Mouse (Mus musculus) lung, adult 18-20 months (tissue): Measurements from ENCODE around the gene 9930111J21Rik2.
"Not testable (repeated sequence)": the region's sequence is repeated elsewhere in the genome, so short reads cannot be mapped to it uniquely, and the experiment has no call there.

Experiments used
- DNase-seq, 2 experiments: peaks; one replicate each; pipeline ENCODE4 v3.0.0; 2022; ENCODE audit warnings: mixed read lengths in 2 of 2

Gene 9930111J21Rik2

GRCm38 (mm10) chr11:49051093-49051891 is at the start of gene 9930111J21Rik2:
9930111J21Rik2 (minus strand) TSS chr11:49051242.
- not testable (repeated sequence) for DNase-seq

- DNase-seq: no peak
Observed at GRCm38 (mm10) chr11:49100409-49100808, 49.4 kb upstream of the 9930111J21Rik2 start.

- no peak for DNase-seq
Observed at GRCm38 (mm10) chr11:49095367-49095766, 44.3 kb upstream of the 9930111J21Rik2 start.

GRCm38 (mm10) chr11:49093861-49094660 is 43.0 kb upstream of the 9930111J21Rik2 start:
- no peak for DNase-seq

GRCm38 (mm10) chr11:49092786-49093185 is 41.7 kb upstream of the 9930111J21Rik2 start:
- DNase-seq: no peak

GRCm38 (mm10) chr11:49092053-49092586 is 41.1 kb upstream of the 9930111J21Rik2 start:
- DNase-seq: no peak

- no peak for DNase-seq
Observed at GRCm38 (mm10) chr11:49091171-49091570, 40.1 kb upstream of the 9930111J21Rik2 start.

- no peak for DNase-seq
Observed at GRCm38 (mm10) chr11:49090551-49090950, 39.5 kb upstream of the 9930111J21Rik2 start.

GRCm38 (mm10) chr11:49089735-49090507 is 38.9 kb upstream of the 9930111J21Rik2 start:
- DNase-seq: no peak

- no peak for DNase-seq
Observed at GRCm38 (mm10) chr11:49088990-49089652, 38.1 kb upstream of the 9930111J21Rik2 start.

GRCm38 (mm10) chr11:49087830-49088616 is 37.0 kb upstream of the 9930111J21Rik2 start:
- peak; percentile 63 to 66 for DNase-seq

- peak in 1 of 2 experiments; percentile 15 for DNase-seq
Observed at GRCm38 (mm10) chr11:49086858-49087361, 35.9 kb upstream of the 9930111J21Rik2 start.

GRCm38 (mm10) chr11:49084875-49085274 is 33.8 kb upstream of the 9930111J21Rik2 start:
- peak in 1 of 2 experiments; percentile 40 for DNase-seq

- DNase-seq: no peak
Observed at GRCm38 (mm10) chr11:49084385-49084784, 33.3 kb upstream of the 9930111J21Rik2 start.

- no peak for DNase-seq
Observed at GRCm38 (mm10) chr11:49083808-49084207, 32.8 kb upstream of the 9930111J21Rik2 start.

GRCm38 (mm10) chr11:49083146-49083545 is 32.1 kb upstream of the 9930111J21Rik2 start:
- peak; percentile 20 to 51 for DNase-seq

- no peak for DNase-seq
Observed at GRCm38 (mm10) chr11:49081886-49082285, 30.8 kb upstream of the 9930111J21Rik2 start.

- no peak for DNase-seq
Observed at GRCm38 (mm10) chr11:49081356-49081755, 30.3 kb upstream of the 9930111J21Rik2 start.

- DNase-seq: no peak
Observed at GRCm38 (mm10) chr11:49080636-49081035, 29.6 kb upstream of the 9930111J21Rik2 start.

- DNase-seq: no peak
Observed at GRCm38 (mm10) chr11:49078719-49079118, 27.7 kb upstream of the 9930111J21Rik2 start.

GRCm38 (mm10) chr11:49077012-49077411 is 26.0 kb upstream of the 9930111J21Rik2 start:
- no peak for DNase-seq
